Mouse (Mus musculus) forebrain, embryonic 14.5 days (tissue): ENCODE data around the gene Fads3. TPM values are rescaled to one million over a fixed set of nuclear protein-coding genes. Genes with fewer than 3 reads are reported as not detected.

Source experiments
- ATAC-seq: fragments of 200-750 bp; cut with Nextera tagmentation; 2 replicates; pipeline ENCODE4 v1.8.0; 2017; ENCODE audit warnings: mild to moderate bottlenecking, moderate library complexity
- DNase-seq: peaks from one replicate; pipeline ENCODE4 v3.0.0-alpha.2; 2015; ENCODE audit warnings: low spot score
- H3K27ac ChIP-seq: fragments of 300-500 bp; sonication (generic); 2 replicates; pipeline ENCODE4 v1.5.1; 2014; ENCODE audit warnings: low read depth, mild to moderate bottlenecking, control low read depth, low read length, moderate library complexity
- H3K27me3 ChIP-seq: fragments of 300-500 bp; sonication (generic); replicated peaks from 2 replicates; pipeline ENCODE4 v1.6.1; 2014; ENCODE audit warnings: low read length, control low read depth, mixed read lengths; ENCODE audit not compliant: control insufficient read depth, insufficient read depth
- H3K36me3 ChIP-seq: fragments of 300-500 bp; sonication (generic); 2 replicates; pipeline ENCODE4 v1.6.1; 2014; ENCODE audit warnings: low read length, control low read depth; ENCODE audit not compliant: control insufficient read depth, insufficient read depth
- H3K4me1 ChIP-seq: fragments of 300-500 bp; sonication (generic); 2 replicates; pipeline ENCODE4 v1.6.1; 2014; ENCODE audit warnings: antibody characterized with exemption, low read length, control low read depth; ENCODE audit not compliant: control insufficient read depth, insufficient read depth
- H3K4me2 ChIP-seq: fragments of 300-500 bp; sonication (generic); 2 replicates; pipeline ENCODE4 v1.6.1; 2014; ENCODE audit warnings: mild to moderate bottlenecking, control low read depth, low read length
- H3K4me3 ChIP-seq: fragments of 300-500 bp; sonication (generic); 2 replicates; pipeline ENCODE4 v1.5.1; 2014; ENCODE audit warnings: low read depth, low read length, control low read depth
- H3K9ac ChIP-seq: fragments of 300-500 bp; sonication (generic); 2 replicates; pipeline ENCODE4 v1.6.1; 2014; ENCODE audit warnings: mild to moderate bottlenecking, low read length, control low read depth, moderate library complexity
- H3K9me3 ChIP-seq: fragments of 300-500 bp; sonication (generic); replicated peaks from 2 replicates; pipeline ENCODE4 v1.6.1; 2016; ENCODE audit warnings: low read length, control low read depth, mixed read lengths; ENCODE audit not compliant: control insufficient read depth
- WGBS: fragments of 180-500 bp; shearing (Covaris S2); extraction: QIAGEN DNeasy Blood & Tissue Kit; methylation state at CpG from one replicate; pipeline ENCODE4 v1.1.7; 2014; 5-methylcytosine and 5-hydroxymethylcytosine counted together
- polyA plus RNA-seq: library from polyadenylated mRNA; unstranded; fragments of >200 nt; fragmentation: Nextera tagmentation; extraction: Ambion mirVana; gene quantifications from 2 replicates; pipeline ENCODE4 v1.2.1, GENCODE M21; 2014

Gene Fads3
- polyA plus RNA-seq, 1 experiment from 2014 or later = 9.6 TPM

DNA sequence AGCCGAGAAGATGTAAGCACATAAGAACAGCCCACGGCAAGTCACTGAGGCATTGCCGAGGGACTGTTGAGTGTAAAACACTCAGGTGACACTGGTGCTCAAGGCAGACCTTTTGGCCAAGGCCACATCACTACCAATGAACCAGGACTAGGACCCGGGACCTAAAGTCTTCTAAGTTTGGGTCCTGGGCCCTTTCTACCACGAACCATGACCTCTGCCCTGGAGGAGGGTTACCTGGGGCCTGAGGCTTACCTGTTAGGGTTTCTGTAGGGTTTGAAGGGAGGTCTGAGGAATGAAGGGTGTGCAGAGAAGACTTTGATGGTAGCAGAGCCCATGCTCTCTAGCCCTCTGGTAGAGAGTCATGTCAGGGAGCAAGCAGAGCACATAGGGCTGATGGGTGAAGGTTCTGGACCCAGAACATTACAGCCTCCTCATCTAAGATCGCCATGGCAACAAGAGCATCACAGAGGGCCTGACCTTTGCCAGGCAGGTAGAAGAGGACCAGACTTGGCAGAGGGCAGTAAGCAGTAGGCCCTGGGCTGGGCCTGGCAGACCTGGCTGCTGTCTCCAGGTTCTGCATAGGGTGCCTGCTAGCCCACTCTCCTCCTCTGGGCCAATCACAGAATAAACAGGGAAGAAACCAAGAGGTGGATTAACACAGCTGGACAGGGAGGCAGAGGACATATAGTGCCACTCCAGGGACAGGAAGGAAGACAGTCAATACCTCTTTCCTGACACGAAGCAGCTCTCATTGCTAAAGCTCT is 40.0 kb upstream of the Fads3 start, which contains the start of the genes Best1 and Rab3il1:
TSS of gene Best1 (minus strand) at position 428 of the 764 bp plus-strand sequence.
TSS of gene Rab3il1 (plus strand) at position 464 of the 764 bp plus-strand sequence.
- ATAC-seq (no peak), DNase-seq (no peak)
- no peaks in the 10 kb centered on the region for H3K4me1 ChIP-seq
- H3K36me3 ChIP-seq = no peaks in the 10 kb centered on the region
- 76% methylated on average over 7 of the region's 7 CpGs for WGBS
- no peak within 1 kb of the TSS for H3K4me3 ChIP-seq
- no peak within 1 kb of the TSS for H3K9ac ChIP-seq
- no peak within 1 kb of the TSS for H3K27ac ChIP-seq
- H3K9me3 ChIP-seq = no peaks in the 10 kb centered on the region
- no peak within 1 kb of the TSS for H3K4me2 ChIP-seq
- no peaks in the 10 kb centered on the region for H3K27me3 ChIP-seq

DNA sequence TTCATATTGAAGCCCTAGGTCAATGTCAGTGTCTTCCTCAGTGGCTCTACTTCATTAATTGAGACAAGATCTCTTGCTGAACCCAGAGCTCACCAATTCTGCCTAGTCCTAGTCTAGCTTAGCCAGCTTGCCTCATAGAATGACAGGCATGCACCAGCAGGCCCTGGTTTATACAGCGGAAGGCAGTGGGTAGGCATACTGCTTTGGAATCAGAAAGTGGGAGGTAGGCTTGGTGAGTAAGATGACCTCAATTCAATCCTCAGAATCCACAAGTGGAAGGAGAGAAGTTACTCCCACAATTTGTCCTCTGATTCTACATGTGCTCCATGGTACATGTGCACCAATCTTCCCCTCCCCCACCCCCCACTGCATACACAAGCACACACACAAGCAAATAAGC is 37.7 kb upstream of the Fads3 start:
- H3K4me1 ChIP-seq = no peaks in the 10 kb centered on the region
- DNase-seq = no peak
- no peak for ATAC-seq
- H3K27me3 ChIP-seq = no peaks in the 10 kb centered on the region
- H3K36me3 ChIP-seq = no peaks in the 10 kb centered on the region
- H3K4me3 ChIP-seq = no peak overlapping the region
- H3K9ac ChIP-seq = no peak overlapping the region
- WGBS = 97% methylated on average over 1 of the region's 1 CpGs
- H3K27ac ChIP-seq = no peak overlapping the region
- H3K4me2 ChIP-seq = no peak overlapping the region
- no peaks in the 10 kb centered on the region for H3K9me3 ChIP-seq

DNA sequence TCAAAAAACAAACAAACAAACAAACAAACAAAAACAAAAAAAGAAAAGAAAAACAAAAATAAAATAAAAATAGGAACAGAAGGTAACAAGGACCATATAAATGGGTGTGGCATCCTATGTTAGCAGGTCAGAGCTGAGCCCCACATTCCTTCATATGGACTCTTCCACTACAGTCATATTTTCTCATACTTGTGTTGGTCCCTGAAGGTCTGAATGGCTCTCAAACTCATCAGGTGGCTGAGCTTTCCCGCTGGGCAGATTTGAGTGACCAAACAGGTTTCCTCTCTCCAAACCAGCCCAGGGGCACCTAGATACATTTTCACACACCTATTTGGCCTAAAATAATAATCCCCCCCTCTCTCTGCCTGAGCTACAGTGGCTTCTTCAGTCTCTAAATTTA is 30.0 kb upstream of the Fads3 start:
- Histone ChIP-seq H3K4me1 (no peaks in the 10 kb centered on the region), H3K27me3 (no peaks in the 10 kb centered on the region), H3K4me3 (no peak overlapping the region), H3K27ac (no peak overlapping the region), H3K4me2 (no peak overlapping the region), H3K36me3 (no peaks in the 10 kb centered on the region), H3K9me3 (no peaks in the 10 kb centered on the region), H3K9ac (no peak overlapping the region)
- DNase-seq (no peak), ATAC-seq (no peak)
- 87% methylated on average over 1 of the region's 1 CpGs for WGBS

DNA sequence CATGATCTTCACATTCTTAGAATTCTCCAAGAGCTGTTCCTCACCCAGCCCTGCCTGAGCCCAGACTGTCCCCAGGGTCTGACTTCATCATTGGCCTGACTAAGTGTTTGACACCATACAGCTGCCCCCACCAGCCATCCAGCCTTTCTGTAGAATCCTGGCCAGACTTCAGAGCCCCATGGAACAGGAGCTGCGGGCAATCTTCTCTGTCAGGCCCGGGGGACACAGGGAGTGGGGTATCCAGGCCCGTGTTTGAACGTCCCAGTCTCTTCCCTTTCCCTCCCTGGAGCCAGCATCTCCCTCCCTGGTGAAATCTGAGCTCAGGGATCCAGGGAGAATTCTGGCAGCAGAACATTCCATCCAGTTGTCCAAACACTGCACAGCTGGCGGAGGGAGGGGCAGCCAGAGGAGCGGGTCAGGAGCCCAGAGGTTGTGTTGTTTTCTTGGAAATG is 28.5 kb upstream of the Fads3 start:
- H3K4me3 ChIP-seq = no peak overlapping the region
- ATAC-seq = no peak
- WGBS = 52% methylated on average over 6 of the region's 6 CpGs
- no peak overlapping the region for H3K27ac ChIP-seq
- H3K9ac ChIP-seq = no peak overlapping the region
- no peaks in the 10 kb centered on the region for H3K9me3 ChIP-seq
- peaks cover 2% of the 10 kb centered on the region; the same call in 1 of the 2 replicates for H3K4me1 ChIP-seq
- no peaks in the 10 kb centered on the region for H3K27me3 ChIP-seq
- H3K36me3 ChIP-seq = no peaks in the 10 kb centered on the region
- no peak overlapping the region for H3K4me2 ChIP-seq
- no peak for DNase-seq

DNA sequence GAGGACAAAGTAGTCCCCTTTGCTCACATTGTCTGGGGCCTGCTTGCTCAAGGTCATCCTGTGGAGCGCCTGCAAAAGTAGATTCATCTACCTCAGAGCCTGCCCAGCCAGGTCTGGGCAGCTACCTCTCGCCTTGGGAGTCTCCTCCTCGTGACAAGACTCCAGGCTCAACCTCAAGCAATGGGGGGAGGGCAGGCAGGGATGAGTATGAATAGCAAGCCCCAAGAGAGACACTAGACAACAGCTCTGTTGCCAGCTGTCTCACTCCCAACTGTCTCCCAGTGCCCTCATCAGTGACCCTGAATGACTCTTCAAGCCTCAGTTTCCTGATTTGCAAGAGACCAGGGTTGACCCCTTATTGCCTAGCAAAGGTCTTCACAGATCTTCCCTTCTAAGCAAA is 28.0 kb upstream of the Fads3 start:
- no peak overlapping the region for H3K9ac ChIP-seq
- H3K4me2 ChIP-seq = no peak overlapping the region
- no peak overlapping the region for H3K4me3 ChIP-seq
- no peak for DNase-seq
- no peak for ATAC-seq
- no peaks in the 10 kb centered on the region for H3K27me3 ChIP-seq
- H3K36me3 ChIP-seq = no peaks in the 10 kb centered on the region
- H3K9me3 ChIP-seq = no peaks in the 10 kb centered on the region
- 66% methylated on average over 3 of the region's 3 CpGs for WGBS
- peaks cover 3% of the 10 kb centered on the region; the same call in 1 of the 2 replicates for H3K4me1 ChIP-seq
- H3K27ac ChIP-seq = no peak overlapping the region

DNA sequence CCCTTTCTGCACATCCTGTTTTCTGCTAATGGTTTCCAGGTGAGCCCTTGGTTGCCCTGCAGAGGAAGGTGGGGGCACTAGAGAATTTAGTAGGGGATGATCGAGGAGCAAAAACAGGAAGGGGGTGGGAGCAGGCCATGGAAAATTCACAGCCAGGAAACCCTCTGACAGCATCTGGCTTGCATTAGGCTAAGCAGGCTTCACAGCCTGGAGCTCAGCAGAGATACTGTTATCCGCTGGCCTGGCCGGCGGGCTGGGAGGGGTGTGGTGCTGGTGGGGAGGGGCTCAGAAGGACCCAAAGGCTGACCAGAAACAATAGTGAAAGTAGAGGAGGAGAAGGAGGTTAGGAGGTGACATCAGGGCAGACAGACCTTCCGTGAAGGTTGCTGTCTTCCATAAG is 27.5 kb upstream of the Fads3 start:
- Histone ChIP-seq H3K4me3 (no peak overlapping the region), H3K4me1 (peaks cover 8% of the 10 kb centered on the region), H3K9me3 (no peaks in the 10 kb centered on the region), H3K4me2 (no peak overlapping the region), H3K9ac (no peak overlapping the region), H3K27ac (no peak overlapping the region), H3K36me3 (no peaks in the 10 kb centered on the region), H3K27me3 (no peaks in the 10 kb centered on the region)
- 78% methylated on average over 5 of the region's 5 CpGs for WGBS
- ATAC-seq (no peak), DNase-seq (no peak)

DNA sequence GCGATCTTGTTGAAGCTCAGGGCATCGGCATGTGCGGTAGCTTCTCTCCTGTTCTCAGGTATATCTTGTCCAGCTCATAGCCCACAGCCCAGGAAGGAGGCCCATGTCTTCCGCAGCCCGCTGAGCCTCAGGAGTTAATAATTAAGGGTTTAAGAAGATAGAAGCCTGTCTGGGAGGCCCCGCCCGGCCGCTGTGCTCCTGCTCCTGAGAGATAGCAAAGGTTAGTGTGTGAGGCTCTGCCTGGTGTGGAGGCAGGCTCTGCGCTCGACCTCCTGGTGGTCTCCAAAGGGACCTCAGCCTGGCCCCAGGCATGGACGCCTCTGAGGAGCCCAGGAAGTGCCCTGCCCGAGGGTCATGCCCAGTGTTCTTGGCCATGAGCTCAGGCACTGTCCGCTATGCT is 26.5 kb upstream of the Fads3 start:
- DNase-seq = no peak
- 86% methylated on average over 13 of the region's 13 CpGs for WGBS
- H3K27me3 ChIP-seq = no peaks in the 10 kb centered on the region

DNA sequence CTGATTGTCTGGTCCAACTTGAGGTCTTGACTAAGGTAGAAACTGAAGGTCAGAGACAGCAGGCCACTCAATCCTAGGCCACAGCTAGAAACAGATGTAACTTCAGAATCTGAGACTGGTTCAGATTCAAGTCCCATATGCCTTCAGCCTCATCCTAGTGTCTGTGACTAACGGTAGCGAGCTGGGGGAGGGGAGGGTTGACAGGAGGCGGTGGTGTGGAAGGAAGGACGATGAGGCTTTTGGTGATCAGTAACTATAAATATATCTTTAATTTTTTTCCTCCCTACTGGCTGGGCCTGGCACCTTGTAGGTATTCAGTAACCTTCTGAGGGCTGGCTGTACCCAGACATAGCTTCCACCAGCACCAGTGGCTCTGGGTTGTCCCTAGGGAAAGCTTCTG is 25.9 kb upstream of the Fads3 start:
- no peak overlapping the region for H3K4me3 ChIP-seq
- WGBS = 86% methylated on average over 4 of the region's 4 CpGs
- H3K36me3 ChIP-seq = no peaks in the 10 kb centered on the region
- DNase-seq (no peak), ATAC-seq (no peak)
- H3K9me3 ChIP-seq = no peaks in the 10 kb centered on the region
- H3K27me3 ChIP-seq = no peaks in the 10 kb centered on the region
- no peak overlapping the region for H3K4me2 ChIP-seq
- no peak overlapping the region for H3K27ac ChIP-seq
- no peak overlapping the region for H3K9ac ChIP-seq
- peaks cover 11% of the 10 kb centered on the region for H3K4me1 ChIP-seq

More for the DNA sequence above, 26.5 kb upstream of the Fads3 start:
- peaks cover 11% of the 10 kb centered on the region for H3K4me1 ChIP-seq
- no peak overlapping the region for H3K27ac ChIP-seq
- no peaks in the 10 kb centered on the region for H3K36me3 ChIP-seq
- H3K4me2 ChIP-seq = no peak overlapping the region
- ATAC-seq = no peak
- no peaks in the 10 kb centered on the region for H3K9me3 ChIP-seq
- H3K9ac ChIP-seq = no peak overlapping the region
- H3K4me3 ChIP-seq = no peak overlapping the region

DNA sequence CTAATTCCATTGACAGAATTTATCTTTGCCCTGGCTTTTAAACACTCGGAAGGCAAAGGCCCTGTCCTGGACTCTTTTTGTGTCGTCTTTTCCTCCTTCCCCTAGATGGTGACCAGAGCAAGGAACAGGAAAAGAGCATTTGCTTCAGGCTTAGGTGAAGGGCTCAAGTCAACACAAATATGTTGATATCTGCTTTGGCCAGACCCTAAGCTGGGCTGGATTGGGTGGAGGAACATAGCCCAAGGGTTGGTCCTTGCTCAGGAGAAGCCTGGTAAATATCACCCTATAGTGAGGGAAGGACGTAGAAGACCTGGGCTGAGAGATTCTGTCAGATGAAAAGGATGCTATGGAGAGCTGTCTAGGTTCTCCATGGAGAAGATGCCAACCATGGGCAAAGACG is 25.2 kb upstream of the Fads3 start:
- Histone ChIP-seq H3K36me3 (no peaks in the 10 kb centered on the region), H3K9me3 (no peaks in the 10 kb centered on the region), H3K9ac (no peak overlapping the region), H3K27me3 (no peaks in the 10 kb centered on the region), H3K4me1 (peaks cover 11% of the 10 kb centered on the region), H3K4me2 (no peak overlapping the region), H3K27ac (no peak overlapping the region), H3K4me3 (no peak overlapping the region)
- no peak for DNase-seq
- WGBS = 95% methylated on average over 4 of the region's 4 CpGs
- ATAC-seq = no peak
